Mouse (Mus musculus): ENCODE data around the gene Skap1. TPM values are rescaled to one million over a fixed set of nuclear protein-coding genes. Genes with fewer than 3 reads are reported as not detected.

Gene Skap1
- total and polyA plus RNA-seq, 2 experiments from 2014 or later: 0.11 TPM; not detected in 1

- Histone ChIP-seq H3K36me3 (replicated peaks; ENCODE audit: control insufficient read depth, insufficient read depth, low read length) (no peaks in the 10 kb centered on the region), H3K9me3 (replicated peaks; ENCODE audit: control insufficient read depth, low read length) (no peaks in the 10 kb centered on the region), H3K27ac (ENCODE audit: low read depth) (no peak overlapping the region), H3K4me3 (ENCODE audit: low read depth, low read length) (no peak overlapping the region), H3K9ac (replicated peaks; ENCODE audit: low read depth, low read length) (no peak overlapping the region), H3K27me3 (ENCODE audit: control insufficient read depth, insufficient read depth, low read length) (peaks cover 33% of the 10 kb centered on the region), H3K4me1 (ENCODE audit: control insufficient read depth, insufficient read depth) (no peaks in the 10 kb centered on the region), H3K4me2 (ENCODE audit: low read depth, low read length) (no peak overlapping the region)
- DNase-seq (ENCODE audit: low spot score): peak; percentile 39
- no peak for ATAC-seq (ENCODE audit: insufficient read depth, low read depth)
- WGBS: 4% methylated on average over 7 of the region's 7 CpGs
- no peak for TF ChIP-seq EP300 (IDR thresholded peaks at IDR 0.05; ENCODE audit: low read depth)
- TF ChIP-seq CTCF (IDR thresholded peaks at IDR 0.05; ENCODE audit: low read depth): peak; percentile 61
Observed at GRCm38 (mm10) chr11:96438787-96439186, 25.6 kb upstream of the Skap1 start.

- Histone ChIP-seq H3K27me3 (ENCODE audit: control insufficient read depth, insufficient read depth, low read length) (peaks cover 32% of the 10 kb centered on the region), H3K36me3 (replicated peaks; ENCODE audit: control insufficient read depth, insufficient read depth, low read length) (no peaks in the 10 kb centered on the region), H3K4me2 (ENCODE audit: low read depth, low read length) (no peak overlapping the region; the same call in 1 of the 2 replicates), H3K4me1 (ENCODE audit: control insufficient read depth, insufficient read depth) (no peaks in the 10 kb centered on the region), H3K9me3 (replicated peaks; ENCODE audit: control insufficient read depth, low read length) (no peaks in the 10 kb centered on the region), H3K27ac (ENCODE audit: low read depth) (no peak overlapping the region; the same call in 1 of the 2 replicates), H3K9ac (replicated peaks; ENCODE audit: low read depth, low read length) (no peak overlapping the region), H3K4me3 (ENCODE audit: low read depth, low read length) (no peak overlapping the region)
- DNase-seq (ENCODE audit: low spot score) (no peak), ATAC-seq (ENCODE audit: insufficient read depth, low read depth) (no peak)
- no peak for TF ChIP-seq CTCF (IDR thresholded peaks at IDR 0.05; ENCODE audit: low read depth)
- TF ChIP-seq EP300 (IDR thresholded peaks at IDR 0.05; ENCODE audit: low read depth): no peak
- WGBS: 59% methylated on average over 12 of the region's 12 CpGs
Observed at GRCm38 (mm10) chr11:96441546-96442185, 22.7 kb upstream of the Skap1 start.

- Histone ChIP-seq H3K9me3 (replicated peaks; ENCODE audit: control insufficient read depth, low read length) (no peaks in the 10 kb centered on the region), H3K4me2 (ENCODE audit: low read depth, low read length) (no peak overlapping the region), H3K27ac (ENCODE audit: low read depth) (no peak overlapping the region; the same call in 1 of the 2 replicates), H3K4me1 (ENCODE audit: control insufficient read depth, insufficient read depth) (no peaks in the 10 kb centered on the region), H3K4me3 (ENCODE audit: low read depth, low read length) (no peak overlapping the region), H3K9ac (replicated peaks; ENCODE audit: low read depth, low read length) (no peak overlapping the region), H3K27me3 (ENCODE audit: control insufficient read depth, insufficient read depth, low read length) (peaks cover 29% of the 10 kb centered on the region), H3K36me3 (replicated peaks; ENCODE audit: control insufficient read depth, insufficient read depth, low read length) (no peaks in the 10 kb centered on the region)
- WGBS: 73% methylated on average over 5 of the region's 5 CpGs
- ATAC-seq (ENCODE audit: insufficient read depth, low read depth) (no peak), DNase-seq (ENCODE audit: low spot score) (no peak)
- TF ChIP-seq EP300 (IDR thresholded peaks at IDR 0.05; ENCODE audit: low read depth) (no peak), CTCF (IDR thresholded peaks at IDR 0.05; ENCODE audit: low read depth) (no peak)
Observed at GRCm38 (mm10) chr11:96442468-96442867, 21.9 kb upstream of the Skap1 start.

- no peaks in the 10 kb centered on the region for H3K36me3 ChIP-seq (replicated peaks; ENCODE audit: control insufficient read depth, insufficient read depth, low read length)
- ATAC-seq (ENCODE audit: insufficient read depth, low read depth) (no peak), DNase-seq (ENCODE audit: low spot score) (no peak)
- H3K27ac ChIP-seq (ENCODE audit: low read depth): no peak overlapping the region
- 63% methylated on average over 24 of the region's 24 CpGs for WGBS
- 0 out of 2 replicates have a peak, but pooled peaks cover 9% of the 10 kb centered on the region for H3K27me3 ChIP-seq (ENCODE audit: control insufficient read depth, insufficient read depth, low read length)
- no peaks in the 10 kb centered on the region for H3K4me1 ChIP-seq (ENCODE audit: control insufficient read depth, insufficient read depth)
- no peak for TF ChIP-seq CTCF (IDR thresholded peaks at IDR 0.05; ENCODE audit: low read depth)
- no peak for TF ChIP-seq EP300 (IDR thresholded peaks at IDR 0.05; ENCODE audit: low read depth)
- no peak overlapping the region for H3K4me3 ChIP-seq (ENCODE audit: low read depth, low read length)
- no peak overlapping the region for H3K9ac ChIP-seq (replicated peaks; ENCODE audit: low read depth, low read length)
- H3K4me2 ChIP-seq (ENCODE audit: low read depth, low read length): no peak overlapping the region
- H3K9me3 ChIP-seq (replicated peaks; ENCODE audit: control insufficient read depth, low read length): no peaks in the 10 kb centered on the region
Observed at GRCm38 (mm10) chr11:96447931-96448330, 16.5 kb upstream of the Skap1 start.

GRCm38 (mm10) chr11:96455111-96455510 lies 9.3 kb upstream of the Skap1 start:
- Histone ChIP-seq H3K9me3 (replicated peaks; ENCODE audit: control insufficient read depth, low read length) (no peaks in the 10 kb centered on the region), H3K27me3 (ENCODE audit: control insufficient read depth, insufficient read depth, low read length) (peaks cover 32% of the 10 kb centered on the region), H3K9ac (replicated peaks; ENCODE audit: low read depth, low read length) (no peak overlapping the region), H3K36me3 (replicated peaks; ENCODE audit: control insufficient read depth, insufficient read depth, low read length) (no peaks in the 10 kb centered on the region), H3K4me1 (ENCODE audit: control insufficient read depth, insufficient read depth) (no peaks in the 10 kb centered on the region), H3K4me2 (ENCODE audit: low read depth, low read length) (no peak overlapping the region), H3K27ac (ENCODE audit: low read depth) (no peak overlapping the region), H3K4me3 (ENCODE audit: low read depth, low read length) (no peak overlapping the region)
- no peak for ATAC-seq (ENCODE audit: insufficient read depth, low read depth)
- WGBS: 60% methylated on average over 5 of the region's 5 CpGs
- TF ChIP-seq EP300 (IDR thresholded peaks at IDR 0.05; ENCODE audit: low read depth): no peak
- TF ChIP-seq CTCF (IDR thresholded peaks at IDR 0.05; ENCODE audit: low read depth): no peak
- DNase-seq (ENCODE audit: low spot score): no peak

Measured in heart, postnatal 0 days (tissue).